Mouse (Mus musculus): ENCODE data around the gene Usp39. TPM values are rescaled to one million over a fixed set of nuclear protein-coding genes. Genes with fewer than 3 reads are reported as not detected.

Gene Usp39
- polyA plus RNA-seq, 1 experiment from 2014 or later = 76.3 TPM

DNA sequence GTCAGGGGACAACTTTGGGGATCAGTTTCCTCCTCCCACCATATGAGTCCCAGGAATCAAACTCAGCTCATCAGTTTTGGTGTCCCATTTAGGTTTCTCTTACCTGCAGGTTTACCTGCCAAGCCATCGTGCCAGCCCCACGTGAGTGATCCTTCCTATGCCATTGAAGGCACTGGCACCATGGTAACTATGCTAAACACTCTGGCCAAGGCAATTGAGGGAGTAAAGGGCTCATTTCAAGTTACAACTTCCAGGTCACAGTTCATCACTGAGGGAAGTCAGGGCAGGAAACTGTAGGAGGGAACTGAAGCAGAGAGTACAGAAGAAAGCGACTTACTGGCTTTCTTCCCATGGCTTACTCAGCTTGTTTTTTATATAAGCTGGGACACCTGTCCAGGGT is 21.3 kb upstream of the Usp39 start:
- no peak overlapping the region for H3K9ac ChIP-seq (ENCODE audit: low read length)
- no peak overlapping the region for H3K4me3 ChIP-seq (ENCODE audit: low read depth, low read length)
- no peak overlapping the region for H3K4me2 ChIP-seq (ENCODE audit: low read length)
- H3K9me3 ChIP-seq (replicated peaks; ENCODE audit: control insufficient read depth, low read length) = no peaks in the 10 kb centered on the region
- H3K36me3 ChIP-seq (ENCODE audit: control insufficient read depth, insufficient read depth, low read length) = no peaks in the 10 kb centered on the region
- no peaks in the 10 kb centered on the region for H3K27me3 ChIP-seq (replicated peaks; ENCODE audit: control insufficient read depth, insufficient read depth, low read length)
- WGBS = 63% methylated on average over 3 of the region's 3 CpGs
- peaks cover 5% of the 10 kb centered on the region for H3K4me1 ChIP-seq (ENCODE audit: control insufficient read depth, insufficient read depth, low read length)
- ATAC-seq (no peak), DNase-seq (ENCODE audit: low spot score) (no peak)
- H3K27ac ChIP-seq (ENCODE audit: low read depth, low read length) = no peak overlapping the region

DNA sequence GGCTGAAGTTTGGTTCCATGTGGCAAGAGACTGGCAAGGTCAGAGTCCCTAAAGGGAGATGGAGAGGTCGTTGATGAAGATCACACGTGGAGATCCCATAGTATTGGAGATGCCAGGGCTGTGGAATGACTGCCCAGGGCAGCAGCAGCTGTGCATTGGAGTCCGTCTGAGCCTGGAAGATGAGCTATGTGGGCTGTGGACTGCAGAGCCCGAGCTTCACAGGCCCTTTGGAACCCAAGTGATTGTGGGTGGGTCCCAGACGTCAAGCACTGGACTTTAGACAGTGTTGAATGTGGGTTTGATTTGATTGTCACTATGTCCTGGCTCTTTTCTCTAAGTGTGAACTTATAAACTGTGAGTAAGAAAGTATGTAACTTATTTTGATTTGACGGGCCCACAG is 20.0 kb upstream of the Usp39 start:
- H3K27ac ChIP-seq (ENCODE audit: low read depth, low read length) = no peak overlapping the region
- peaks cover 7% of the 10 kb centered on the region for H3K36me3 ChIP-seq (ENCODE audit: control insufficient read depth, insufficient read depth, low read length)
- no peak overlapping the region for H3K9ac ChIP-seq (ENCODE audit: low read length)
- no peaks in the 10 kb centered on the region for H3K27me3 ChIP-seq (replicated peaks; ENCODE audit: control insufficient read depth, insufficient read depth, low read length)
- H3K4me3 ChIP-seq (ENCODE audit: low read depth, low read length) = no peak overlapping the region
- H3K9me3 ChIP-seq (replicated peaks; ENCODE audit: control insufficient read depth, low read length) = no peaks in the 10 kb centered on the region
- no peak for DNase-seq (ENCODE audit: low spot score)
- H3K4me2 ChIP-seq (ENCODE audit: low read length) = no peak overlapping the region
- peaks cover 7% of the 10 kb centered on the region for H3K4me1 ChIP-seq (ENCODE audit: control insufficient read depth, insufficient read depth, low read length)
- no peak for ATAC-seq
- 74% methylated on average over 6 of the region's 6 CpGs for whole genome bisulfite sequencing

- DNase-seq (ENCODE audit: low spot score) = no peak
- Histone ChIP-seq H3K4me2 (ENCODE audit: low read length) (no peak overlapping the region), H3K36me3 (ENCODE audit: control insufficient read depth, insufficient read depth, low read length) (peaks cover 14% of the 10 kb centered on the region), H3K4me3 (ENCODE audit: low read depth, low read length) (no peak overlapping the region), H3K27ac (ENCODE audit: low read depth, low read length) (no peak overlapping the region), H3K9ac (ENCODE audit: low read length) (no peak overlapping the region), H3K4me1 (ENCODE audit: control insufficient read depth, insufficient read depth, low read length) (peaks cover 7% of the 10 kb centered on the region), H3K9me3 (replicated peaks; ENCODE audit: control insufficient read depth, low read length) (no peaks in the 10 kb centered on the region), H3K27me3 (replicated peaks; ENCODE audit: control insufficient read depth, insufficient read depth, low read length) (no peaks in the 10 kb centered on the region)
- no peak for ATAC-seq
- WGBS = 46% methylated on average over 7 of the region's 7 CpGs
These were observed 19.0 kb upstream of the Usp39 start for GRCm38 (mm10) chr6:72364009-72364408.

GRCm38 (mm10) chr6:72362132-72363028 is 17.4 kb upstream of the Usp39 start:
- ATAC-seq (peak; percentile 99), DNase-seq (ENCODE audit: low spot score) (peak; percentile 99)
- no peaks in the 10 kb centered on the region for H3K9me3 ChIP-seq (replicated peaks; ENCODE audit: control insufficient read depth, low read length)
- peak overlapping the region; percentile 86 for H3K4me2 ChIP-seq (ENCODE audit: low read length)
- under 1% methylated on average over 42 of the region's 42 CpGs for WGBS
- peaks cover 24% of the 10 kb centered on the region for H3K36me3 ChIP-seq (ENCODE audit: control insufficient read depth, insufficient read depth, low read length)
- peak overlapping the region; percentile 55 for H3K4me3 ChIP-seq (ENCODE audit: low read depth, low read length)
- peak overlapping the region; percentile 70; the same call in 1 of the 2 replicates for H3K27ac ChIP-seq (ENCODE audit: low read depth, low read length)
- peaks cover 7% of the 10 kb centered on the region for H3K4me1 ChIP-seq (ENCODE audit: control insufficient read depth, insufficient read depth, low read length)
- H3K27me3 ChIP-seq (replicated peaks; ENCODE audit: control insufficient read depth, insufficient read depth, low read length) = no peaks in the 10 kb centered on the region
- H3K9ac ChIP-seq (ENCODE audit: low read length) = peak overlapping the region; percentile 76

DNA sequence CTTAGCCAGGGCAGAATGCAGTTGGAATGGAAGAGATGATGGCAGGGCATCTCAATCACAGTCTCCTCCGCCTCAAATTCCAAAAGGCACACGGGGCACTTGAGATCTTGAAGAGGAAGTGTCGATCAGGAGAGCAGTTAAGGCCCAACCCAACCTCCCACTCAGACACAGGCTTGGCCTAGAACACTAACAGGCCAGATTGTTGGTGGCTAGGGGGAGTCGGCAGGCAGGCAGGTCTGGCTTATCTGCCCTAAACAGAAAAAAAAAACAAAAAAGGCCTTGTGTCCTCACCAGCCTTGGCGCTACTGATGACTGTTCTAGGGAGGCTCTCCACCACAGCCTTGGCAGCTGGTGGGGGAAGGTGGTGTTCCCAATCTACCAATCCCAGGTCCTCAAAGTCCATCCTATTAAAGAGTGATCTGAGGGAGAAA is 16.2 kb upstream of the Usp39 start:
- peak overlapping the region; percentile 55 for H3K4me3 ChIP-seq (ENCODE audit: low read depth, low read length)
- 79% methylated on average over 5 of the region's 5 CpGs for WGBS
- no peak for ATAC-seq

GRCm38 (mm10) chr6:72360599-72360935 is 15.6 kb upstream of the Usp39 start:
- no peak for DNase-seq (ENCODE audit: low spot score)
- Histone ChIP-seq H3K4me2 (ENCODE audit: low read length) (no peak overlapping the region; the same call in 1 of the 2 replicates), H3K4me3 (ENCODE audit: low read depth, low read length) (no peak overlapping the region), H3K9ac (ENCODE audit: low read length) (no peak overlapping the region), H3K4me1 (ENCODE audit: control insufficient read depth, insufficient read depth, low read length) (peaks cover 7% of the 10 kb centered on the region), H3K36me3 (ENCODE audit: control insufficient read depth, insufficient read depth, low read length) (peaks cover 24% of the 10 kb centered on the region), H3K9me3 (replicated peaks; ENCODE audit: control insufficient read depth, low read length) (no peaks in the 10 kb centered on the region), H3K27me3 (replicated peaks; ENCODE audit: control insufficient read depth, insufficient read depth, low read length) (no peaks in the 10 kb centered on the region), H3K27ac (ENCODE audit: low read depth, low read length) (no peak overlapping the region)
- WGBS = 81% methylated on average over 7 of the region's 7 CpGs
- no peak for ATAC-seq

More for the DNA sequence above, 16.2 kb upstream of the Usp39 start:
- Histone ChIP-seq H3K4me2 (ENCODE audit: low read length) (peak overlapping the region; percentile 86), H3K27ac (ENCODE audit: low read depth, low read length) (no peak overlapping the region), H3K9me3 (replicated peaks; ENCODE audit: control insufficient read depth, low read length) (no peaks in the 10 kb centered on the region), H3K4me1 (ENCODE audit: control insufficient read depth, insufficient read depth, low read length) (peaks cover 7% of the 10 kb centered on the region), H3K27me3 (replicated peaks; ENCODE audit: control insufficient read depth, insufficient read depth, low read length) (no peaks in the 10 kb centered on the region), H3K9ac (ENCODE audit: low read length) (no peak overlapping the region; the same call in 1 of the 2 replicates), H3K36me3 (ENCODE audit: control insufficient read depth, insufficient read depth, low read length) (peaks cover 24% of the 10 kb centered on the region)
- no peak for DNase-seq (ENCODE audit: low spot score)

DNA sequence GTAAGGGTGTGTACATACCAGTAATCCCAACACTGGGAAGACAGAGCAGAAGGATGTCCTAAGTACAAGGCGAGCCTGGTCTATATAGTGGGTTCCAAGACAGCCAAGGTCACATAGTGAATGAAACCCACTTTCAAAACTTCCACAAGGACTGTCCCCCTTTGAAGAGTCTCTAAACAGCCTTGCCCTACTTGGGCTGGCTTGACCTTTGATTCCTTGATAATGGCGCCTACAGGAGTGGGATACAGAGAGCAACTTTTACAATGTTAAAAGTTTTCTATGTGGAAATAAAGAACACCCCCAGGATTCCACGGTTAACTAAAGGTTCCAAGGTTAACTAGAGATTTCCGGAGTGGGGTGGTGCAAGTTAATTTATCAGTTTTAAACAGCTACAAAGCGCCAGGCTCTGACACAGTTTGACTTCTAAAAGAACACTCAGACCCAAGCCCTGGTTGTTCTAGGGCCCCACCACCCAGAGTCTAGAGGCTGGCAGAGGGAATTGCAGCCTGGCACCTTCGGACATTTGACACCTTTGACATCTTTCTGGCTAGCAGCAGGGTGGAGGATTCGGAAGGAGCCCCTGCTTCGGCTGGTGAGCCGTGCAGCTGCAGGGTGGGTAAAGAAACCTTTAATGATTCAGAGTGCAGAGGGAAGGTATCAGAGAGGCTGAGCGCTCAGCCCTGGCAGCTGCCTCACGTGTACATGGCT is 15.1 kb upstream of the Usp39 start:
- Histone ChIP-seq H3K4me3 (ENCODE audit: low read depth, low read length) (no peak overlapping the region), H3K9ac (ENCODE audit: low read length) (no peak overlapping the region), H3K36me3 (ENCODE audit: control insufficient read depth, insufficient read depth, low read length) (peaks cover 24% of the 10 kb centered on the region), H3K4me1 (ENCODE audit: control insufficient read depth, insufficient read depth, low read length) (peaks cover 8% of the 10 kb centered on the region), H3K9me3 (replicated peaks; ENCODE audit: control insufficient read depth, low read length) (no peaks in the 10 kb centered on the region), H3K4me2 (ENCODE audit: low read length) (no peak overlapping the region), H3K27me3 (replicated peaks; ENCODE audit: control insufficient read depth, insufficient read depth, low read length) (no peaks in the 10 kb centered on the region), H3K27ac (ENCODE audit: low read depth, low read length) (no peak overlapping the region)
- DNase-seq (ENCODE audit: low spot score) = no peak
- WGBS = 84% methylated on average over 11 of the region's 11 CpGs
- ATAC-seq = no peak

DNA sequence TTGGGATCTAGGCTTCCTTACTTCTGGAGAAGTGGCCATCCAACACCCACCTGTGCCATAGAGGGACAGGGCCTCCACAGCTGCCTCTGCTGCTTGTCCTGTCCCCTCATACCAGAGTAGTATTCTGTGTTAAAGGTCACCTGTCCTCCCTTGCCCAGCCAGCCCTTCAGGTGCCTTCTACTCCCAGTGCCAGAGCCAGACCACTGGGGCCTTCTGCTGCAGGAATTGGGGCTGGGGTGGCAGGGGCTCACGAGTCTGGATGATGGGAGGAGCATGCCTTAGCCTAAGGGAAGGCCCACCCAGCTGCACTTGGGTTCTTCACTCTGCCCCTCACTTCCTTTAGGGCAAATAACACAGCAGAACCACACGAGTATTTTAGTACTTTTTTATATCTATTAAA is 14.4 kb upstream of the Usp39 start:
- Histone ChIP-seq H3K4me3 (ENCODE audit: low read depth, low read length) (no peak overlapping the region), H3K36me3 (ENCODE audit: control insufficient read depth, insufficient read depth, low read length) (peaks cover 24% of the 10 kb centered on the region), H3K9me3 (replicated peaks; ENCODE audit: control insufficient read depth, low read length) (no peaks in the 10 kb centered on the region), H3K4me2 (ENCODE audit: low read length) (no peak overlapping the region), H3K27me3 (replicated peaks; ENCODE audit: control insufficient read depth, insufficient read depth, low read length) (no peaks in the 10 kb centered on the region), H3K4me1 (ENCODE audit: control insufficient read depth, insufficient read depth, low read length) (peaks cover 13% of the 10 kb centered on the region), H3K9ac (ENCODE audit: low read length) (no peak overlapping the region), H3K27ac (ENCODE audit: low read depth, low read length) (no peak overlapping the region)
- ATAC-seq = no peak
- 86% methylated on average over 2 of the region's 2 CpGs for WGBS
- DNase-seq (ENCODE audit: low spot score) = no peak

All from forebrain, embryonic 14.5 days (tissue).